Mouse (Mus musculus): ENCODE measurements around the gene Aff2.

Gene Aff2

DNA sequence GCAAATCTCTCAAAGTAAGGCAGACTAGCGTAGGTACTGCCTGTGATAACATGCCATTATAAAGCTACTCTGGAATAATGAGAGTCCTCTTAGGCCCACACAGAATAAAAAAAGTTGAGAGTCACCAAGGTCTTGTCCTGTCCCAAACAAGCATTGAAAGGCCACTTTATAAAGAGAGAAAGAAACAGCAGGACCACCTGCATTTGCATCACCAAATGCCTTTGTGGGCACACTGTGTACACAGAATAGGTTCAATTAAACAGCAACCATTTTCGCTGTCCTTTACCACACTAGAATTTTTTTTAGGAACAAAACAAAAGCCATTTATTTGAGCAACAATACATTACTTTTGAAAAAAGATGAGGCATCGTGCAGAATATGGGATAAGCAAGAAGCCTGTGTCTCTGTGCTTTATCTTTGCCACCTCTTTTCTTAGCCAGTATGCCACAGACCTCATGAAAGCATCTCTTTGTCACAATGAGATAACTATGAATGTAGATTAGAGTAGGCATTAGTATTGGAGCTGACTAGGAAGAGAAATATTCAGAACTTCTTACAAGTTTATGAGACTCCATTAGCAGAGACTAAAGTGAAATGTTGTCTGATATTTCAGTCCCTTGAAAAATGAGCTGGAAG, 385.0 kb downstream of the Aff2 start:
- DNase-seq (ENCODE audit: low spot score in 2 of 2), result no peak

DNA sequence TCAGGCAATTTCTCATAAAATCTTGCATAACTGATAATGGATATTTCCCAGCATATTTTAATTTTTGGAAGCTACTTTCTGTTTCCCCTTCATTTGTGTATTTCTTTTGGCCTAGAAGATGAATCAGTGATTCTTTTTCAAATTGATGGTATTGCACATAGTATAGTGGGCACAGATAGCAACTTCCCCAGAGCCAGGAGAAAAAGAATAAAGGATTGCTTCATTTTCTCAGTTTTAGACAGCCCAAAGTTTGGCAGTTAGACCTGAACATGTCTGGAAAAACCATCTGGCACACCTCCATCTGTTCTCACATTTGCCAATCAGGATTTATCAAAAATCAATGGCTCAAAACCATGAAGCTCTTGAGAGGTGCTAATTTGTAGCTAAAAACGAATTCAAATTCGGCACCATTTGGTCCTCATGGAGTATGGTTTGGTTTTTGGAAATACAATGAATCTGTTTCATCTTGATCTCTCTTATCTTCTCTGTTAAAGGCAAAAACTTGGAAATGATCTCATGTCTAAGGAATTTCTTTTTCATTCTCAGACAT, 441.9 kb downstream of the Aff2 start:
- no peak for DNase-seq (ENCODE audit: low spot score in 2 of 2)

DNA sequence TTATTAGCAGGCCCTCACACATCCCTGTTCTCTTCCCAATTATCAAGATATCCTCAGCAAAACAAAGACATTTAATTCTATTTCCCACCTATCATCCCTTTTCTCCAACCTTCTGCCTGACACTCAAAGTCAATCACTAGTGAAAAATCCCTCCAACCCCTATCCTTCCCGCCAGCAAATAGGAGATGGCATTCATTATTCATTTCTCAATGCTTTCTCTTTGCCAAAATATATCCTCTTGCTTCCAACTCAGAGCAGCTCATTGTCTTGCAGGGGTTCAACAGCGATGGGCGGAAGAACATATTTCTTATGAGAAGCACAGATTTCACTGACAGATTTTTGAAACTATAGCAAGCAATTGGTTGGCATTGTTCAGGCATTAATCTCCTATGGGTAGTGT, 442.4 kb downstream of the Aff2 start:
- DNase-seq (ENCODE audit: low spot score in 2 of 2), result no peak

DNA sequence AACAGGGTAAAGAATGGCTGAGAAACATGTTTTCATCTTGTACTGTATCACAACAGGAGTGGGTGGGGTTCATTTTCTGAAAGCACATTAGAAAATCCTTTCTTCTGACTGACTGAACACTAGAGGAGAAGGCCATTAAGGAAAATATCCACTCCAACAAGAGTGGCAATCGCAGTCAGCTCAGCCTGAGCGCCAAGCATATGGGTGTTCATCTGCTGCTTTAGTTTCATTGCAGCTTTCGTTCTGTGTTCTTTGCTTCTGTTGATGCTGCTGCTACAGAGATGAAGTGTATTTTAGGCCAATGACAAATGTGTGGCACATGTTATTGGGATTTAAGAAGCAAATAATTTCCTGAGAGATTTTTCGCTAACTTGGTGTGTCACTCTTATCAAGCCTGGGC, 451.7 kb downstream of the Aff2 start:
- no peak for DNase-seq (ENCODE audit: low spot score in 2 of 2)

DNA sequence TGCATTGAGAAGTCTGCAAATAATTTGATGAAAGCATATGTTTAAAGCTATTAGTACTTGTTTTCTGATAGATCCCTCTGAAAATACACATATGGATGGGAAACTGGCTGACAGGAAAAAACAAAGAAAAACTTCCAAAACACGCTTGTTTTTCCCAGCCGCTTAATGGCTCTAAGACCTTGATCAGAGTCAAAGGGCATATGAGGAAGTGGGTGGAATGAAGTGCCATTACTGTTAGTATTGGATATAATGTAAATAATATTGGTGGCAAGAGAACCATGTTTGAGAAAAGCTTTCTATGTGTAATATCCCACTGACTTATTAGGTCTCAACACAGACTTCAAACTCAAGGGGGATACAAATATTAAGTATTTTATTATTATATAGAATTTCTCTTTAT, 455.0 kb downstream of the Aff2 start:
- no peak for DNase-seq (ENCODE audit: low spot score in 2 of 2)

DNA sequence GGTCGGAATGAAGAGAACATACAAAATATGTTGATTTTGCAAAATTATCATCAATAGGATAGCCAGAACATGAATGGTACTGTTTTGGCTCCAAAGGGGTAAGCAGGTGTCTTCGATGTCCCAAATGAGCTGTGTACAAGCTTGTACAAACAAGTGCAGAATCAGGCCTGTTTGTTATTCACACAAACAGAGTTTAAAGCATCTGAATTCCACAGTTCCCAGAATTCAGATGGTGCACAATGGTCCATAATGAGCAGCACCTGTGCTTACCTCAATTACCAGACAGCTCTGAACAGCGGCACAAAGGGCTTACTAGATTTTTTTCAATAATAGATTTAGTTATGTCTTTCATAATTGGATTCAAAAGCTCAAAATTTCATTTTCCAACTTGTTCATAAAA, 457.6 kb downstream of the Aff2 start:
- no peak for DNase-seq (ENCODE audit: low spot score in 2 of 2)

DNA sequence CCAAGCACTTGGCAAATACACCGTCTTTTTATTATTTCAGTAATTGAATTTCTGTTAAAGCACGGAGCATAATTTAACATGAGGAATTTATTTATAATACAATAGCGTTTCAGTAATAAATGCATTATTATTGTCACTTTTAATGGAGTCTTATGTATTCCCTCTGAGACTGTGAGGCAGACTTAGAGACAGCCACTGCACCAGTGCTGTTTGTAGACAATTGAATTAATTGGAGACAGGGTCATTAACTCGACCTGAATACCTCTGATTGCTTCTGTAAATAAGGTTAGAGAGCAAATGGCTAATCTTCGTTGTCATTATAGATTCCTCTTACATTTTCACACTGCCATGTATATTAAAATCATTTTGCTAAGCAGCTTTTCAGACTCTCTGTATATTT, 458.1 kb downstream of the Aff2 start:
- DNase-seq (ENCODE audit: low spot score in 2 of 2), result no peak

DNA sequence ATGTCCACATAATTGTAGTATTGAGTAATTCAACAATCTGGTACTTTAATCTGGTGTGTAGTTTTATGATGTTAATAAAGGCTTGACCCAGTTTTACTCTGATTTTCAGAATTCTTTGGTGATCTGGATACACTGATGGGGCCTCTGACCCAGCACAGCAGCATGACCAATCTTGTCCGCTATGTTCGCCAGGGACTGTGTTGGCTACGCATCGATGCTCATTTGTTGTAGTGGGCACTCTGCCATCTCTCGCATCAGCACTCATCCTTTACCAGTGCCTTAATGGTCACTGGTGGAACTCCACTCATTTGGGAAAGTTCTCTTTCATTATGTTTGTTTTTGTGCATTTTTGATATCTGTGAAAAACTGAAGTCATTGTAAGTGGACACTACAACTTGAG, 507.5 kb downstream of the Aff2 start:
- no peak for DNase-seq (ENCODE audit: low spot score in 2 of 2)

DNA sequence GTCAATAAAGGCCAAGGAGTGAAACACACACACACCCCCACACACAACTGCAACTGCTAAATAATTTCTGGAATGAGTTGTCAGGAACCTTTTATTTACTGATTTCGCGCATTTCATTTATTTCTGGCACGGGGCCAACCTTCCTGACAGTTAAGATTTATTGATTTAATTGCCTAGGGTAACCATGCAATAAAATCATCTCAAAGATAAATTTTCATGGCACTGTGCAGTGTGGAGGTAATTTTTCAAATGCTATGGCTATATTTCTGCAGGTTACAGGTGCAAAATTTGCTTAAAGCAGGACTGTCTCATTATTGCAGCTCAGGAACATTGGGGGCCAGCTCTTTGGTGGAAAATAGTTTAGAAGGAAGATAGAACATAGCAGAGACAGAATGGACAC, 531.6 kb downstream of the Aff2 start:
- DNase-seq (ENCODE audit: low spot score in 2 of 2), result no peak
